Mouse (Mus musculus) adrenal gland, postnatal 25 days (tissue): ENCODE measurements around the gene Pdgfa. TPM values are rescaled to one million over a fixed set of nuclear protein-coding genes. Genes with fewer than 3 reads are reported as not detected.
A peak's percentile ranks its signal among the peaks of the same experiment; 100 is the strongest.

Experiments
- DNase-seq: peaks from one replicate; pipeline ENCODE4 v3.0.0; 2021; ENCODE audit warnings: mixed read lengths
- long read RNA-seq: library from polyadenylated mRNA; stranded (forward); transcript quantifications from one replicate; pipeline ENCODE4 v2.0.0, GENCODE M21; 2021
- total RNA-seq: library from RNA; stranded (reverse); gene quantifications from 2 replicates; pipeline ENCODE4 v1.2.3, GENCODE M21; 2021

The Pdgfa gene
- 29.5 and 30.0 TPM in 2 replicates for total RNA-seq
- long read RNA-seq, transcript Pdgfa-204 (7 exons, 1,287 nt) = minor isoform, 7 of 40 reads
- long read RNA-seq, transcript Pdgfa-202 (6 exons, 2,060 nt) = major isoform, 19 of 40 reads
- long read RNA-seq, transcript Pdgfa-201 (7 exons, 1,543 nt) = minor isoform, 6 of 40 reads
- long read RNA-seq, partial matches to known transcripts = 2 of 40 reads
- long read RNA-seq, other reads (novel, unspliced or antisense) = 6 of 40 reads

GRCm38 (mm10) chr5:138997171-138997788, at the start of gene Pdgfa:
Gene Pdgfa (minus strand): TSS chr5:138997370.
- DNase-seq = peak; percentile 74

GRCm38 (mm10) chr5:139046636-139047035, 49.5 kb upstream of the Pdgfa start:
- DNase-seq = no peak

GRCm38 (mm10) chr5:139043546-139043945, 46.4 kb upstream of the Pdgfa start:
- no peak for DNase-seq

GRCm38 (mm10) chr5:139042299-139042698, 45.1 kb upstream of the Pdgfa start:
- DNase-seq = no peak

- no peak for DNase-seq
These were observed 38.0 kb upstream of the Pdgfa start for GRCm38 (mm10) chr5:139035171-139035570.

GRCm38 (mm10) chr5:139034746-139035145, 37.6 kb upstream of the Pdgfa start:
- DNase-seq = no peak

- peak; percentile 65 for DNase-seq
These were observed 36.5 kb upstream of the Pdgfa start for GRCm38 (mm10) chr5:139033406-139034317.

- DNase-seq = no peak
These were observed 30.4 kb upstream of the Pdgfa start for GRCm38 (mm10) chr5:139027603-139028002.

GRCm38 (mm10) chr5:139024351-139025105, 27.4 kb upstream of the Pdgfa start:
- DNase-seq = no peak

GRCm38 (mm10) chr5:139020595-139020994, 23.4 kb upstream of the Pdgfa start:
- DNase-seq = no peak

- peak; percentile 74 for DNase-seq
These were observed 20.4 kb upstream of the Pdgfa start for GRCm38 (mm10) chr5:139017371-139018124.

- peak; percentile 95 for DNase-seq
These were observed 17.9 kb upstream of the Pdgfa start for GRCm38 (mm10) chr5:139015097-139015496.

GRCm38 (mm10) chr5:139010649-139011048, 13.5 kb upstream of the Pdgfa start:
- no peak for DNase-seq

- no peak for DNase-seq
These were observed 10.1 kb upstream of the Pdgfa start for GRCm38 (mm10) chr5:139007141-139007775.

GRCm38 (mm10) chr5:139004588-139004987, 7.4 kb upstream of the Pdgfa start:
- DNase-seq = no peak

GRCm38 (mm10) chr5:138999716-139000115, 2.5 kb upstream of the Pdgfa start:
- no peak for DNase-seq

- no peak for DNase-seq
These were observed 888 bp upstream of the Pdgfa start for GRCm38 (mm10) chr5:138997936-138998580.

GRCm38 (mm10) chr5:138996322-138997073, 672 bp downstream of the Pdgfa start:
- peak; percentile 51 for DNase-seq

- DNase-seq = peak; percentile 80
These were observed 1.4 kb downstream of the Pdgfa start for GRCm38 (mm10) chr5:138995721-138996311.
